Mouse (Mus musculus): ENCODE results near the gene Cd200r3.

DNA sequence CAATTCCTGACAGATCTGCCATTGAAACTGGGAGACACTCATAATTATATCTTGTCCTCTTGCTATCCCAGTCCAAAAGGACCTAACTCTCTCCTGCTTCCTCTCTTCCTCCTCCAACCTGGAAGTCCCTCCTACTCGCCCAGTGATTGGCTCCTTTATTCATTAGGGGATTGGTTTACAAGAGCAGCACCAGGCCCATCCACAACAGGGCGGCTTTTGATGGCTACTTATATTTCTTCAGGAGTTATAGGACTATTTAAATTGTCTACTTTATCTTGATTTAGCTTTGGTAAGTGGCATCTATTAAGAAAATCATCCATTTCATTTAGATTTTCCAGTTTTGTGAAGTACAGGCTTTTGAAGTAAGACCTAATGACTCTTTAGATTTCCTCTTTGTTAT is 30.6 kb downstream of the Cd200r3 start:
- no peak for TF ChIP-seq CTCF (IDR thresholded peaks at IDR 0.05; ENCODE audit: low read depth)
- TF ChIP-seq EP300 (IDR thresholded peaks at IDR 0.05; ENCODE audit: low read depth): no peak

Measured in liver, postnatal 0 days (tissue).